ENCODE assay signal across 15 mouse cellular contexts in the genomic region with DNA sequence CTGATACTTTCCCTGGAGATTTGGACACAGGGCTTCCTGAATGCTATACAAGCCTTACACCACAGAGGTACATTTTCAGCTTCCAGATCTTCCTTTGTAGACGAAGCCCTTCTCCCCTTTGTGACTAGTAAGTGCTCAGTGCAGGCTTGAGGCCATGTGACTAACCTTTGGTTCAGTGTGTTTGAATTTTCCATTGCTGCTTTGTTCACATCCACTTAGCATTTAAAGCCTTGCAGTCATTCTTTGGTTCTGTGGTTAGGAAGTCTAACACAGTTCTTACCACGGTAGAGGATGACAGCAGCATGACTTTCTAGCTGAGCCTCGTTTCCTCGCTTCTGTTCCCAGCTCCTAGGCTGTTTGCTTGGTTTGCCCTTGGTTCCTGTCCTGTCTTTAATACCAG. TPM values are rescaled to one million over a fixed set of nuclear protein-coding genes. Genes with fewer than 3 reads are reported as not detected.
DNase-seq lines count a peak whose midpoint lies in the region; ATAC-seq lines count a peak whose summit lies in the region.
"Had no signal": no experiment of that assay in that cellular context is flagged by ENCODE, and none has a peak within 500 bp of the region (broad histone marks: within the 10 kb centered on the region; RNA-seq: fewer than 3 reads in every experiment).

No protein-coding gene starts in this region.

- 57% methylated on average over 4 of the region's 4 CpGs for WGBS in heart, embryonic 14.5 days
- 69% methylated on average over 4 of the region's 4 CpGs for WGBS in neural tube, embryonic 15.5 days

- no peaks in the 10 kb centered on the region for H3K36me3 ChIP-seq in heart, embryonic 14.5 days (ENCODE audit: control insufficient read depth, insufficient read depth, low read length)
- H3K36me3 ChIP-seq in neural tube, embryonic 15.5 days, result no peaks in the 10 kb centered on the region
- H3K36me3 ChIP-seq: forebrain, embryonic 15.5 days; kidney, embryonic 15.5 days had no signal

- H3K27ac ChIP-seq in heart, embryonic 14.5 days (replicated peaks in 1 of 2; ENCODE audit: control insufficient read depth in 1 of 2, insufficient read depth in 1 of 2, low read depth in 2 of 2, low read length in 2 of 2), result peak overlapping the region; percentile 48 to 59; a peak in 3 of 4 replicates
- H3K27ac ChIP-seq in neural tube, embryonic 15.5 days (replicated peaks), result no peak overlapping the region; the same call in 1 of the 2 replicates
- H3K27ac ChIP-seq: embryonic facial prominence, embryonic 13.5 days; forebrain, embryonic 15.5 days; kidney, embryonic 15.5 days; liver, embryonic 13.5 days; midbrain, embryonic 12.5 days had no signal

- peak overlapping the region; percentile 38; the same call in 1 of the 2 replicates for H3K9ac ChIP-seq in heart, embryonic 14.5 days (ENCODE audit: low read length)
- no peak overlapping the region for H3K9ac ChIP-seq in neural tube, embryonic 15.5 days (replicated peaks)
- H3K9ac ChIP-seq: embryonic facial prominence, embryonic 13.5 days; forebrain, embryonic 15.5 days; kidney, embryonic 15.5 days; liver, embryonic 13.5 days; midbrain, embryonic 12.5 days had no signal

- H3K4me3 ChIP-seq in heart, embryonic 14.5 days (ENCODE audit: control insufficient read depth in 1 of 2, insufficient read depth in 1 of 2, low read depth in 1 of 2, low read length in 2 of 2), result no peak overlapping the region
- no peak overlapping the region for H3K4me3 ChIP-seq in neural tube, embryonic 15.5 days (replicated peaks)
- H3K4me3 ChIP-seq: embryonic facial prominence, embryonic 13.5 days; forebrain, embryonic 15.5 days; kidney, embryonic 15.5 days; liver, embryonic 13.5 days; midbrain, embryonic 12.5 days had no signal

- H3K4me1 ChIP-seq in heart, embryonic 14.5 days (ENCODE audit: control insufficient read depth in 2 of 2, insufficient read depth in 2 of 2, low read length in 2 of 2), result peaks cover 18 to 51% of the 10 kb centered on the region in 2 experiments
- H3K4me1 ChIP-seq in neural tube, embryonic 15.5 days, result peaks cover 47% of the 10 kb centered on the region

- no peak for ATAC-seq in heart, embryonic 14.5 days (ENCODE audit: insufficient number of reproducible peaks, insufficient read depth, low FRiP score, low read depth)
- peak; percentile 68 for ATAC-seq in inflammation-experienced regulatory T-cells, adult 6 months
- ATAC-seq in neural tube, embryonic 15.5 days (ENCODE audit: low FRiP score), result no peak
- ATAC-seq: forebrain, embryonic 15.5 days had no signal

- H3K9me3 ChIP-seq in heart, embryonic 14.5 days (ENCODE audit: control insufficient read depth, low read length), result no peaks in the 10 kb centered on the region
- no peaks in the 10 kb centered on the region for H3K9me3 ChIP-seq in neural tube, embryonic 15.5 days (replicated peaks)
- H3K9me3 ChIP-seq: embryonic facial prominence, embryonic 13.5 days; forebrain, embryonic 15.5 days; kidney, embryonic 15.5 days; liver, embryonic 13.5 days; midbrain, embryonic 12.5 days had no signal

- no peak for DNase-seq in heart, adult 9 months (ENCODE audit: low spot score in 2 of 2)
- DNase-seq in 3T3-L1 (ENCODE audit: low read depth, low spot score), result peak; percentile 32
- DNase-seq in CD4-positive, CD25-positive, alpha-beta regulatory T cell, adult 2 months (ENCODE audit: low read depth, low spot score), result peak; percentile 63
- no peak for DNase-seq in right cerebral cortex, adult 2 months (ENCODE audit: low spot score in 2 of 2)
- DNase-seq: adrenal gland, postnatal 14 days; cerebellum, postnatal 36 days; heart, postnatal 10 days; liver, embryonic 13.5 days had no signal

- H3K4me2 ChIP-seq in heart, embryonic 14.5 days (ENCODE audit: low read length), result no peak overlapping the region
- no peak overlapping the region for H3K4me2 ChIP-seq in neural tube, embryonic 15.5 days
- H3K4me2 ChIP-seq: embryonic facial prominence, embryonic 13.5 days; forebrain, embryonic 15.5 days; kidney, embryonic 15.5 days; liver, embryonic 13.5 days; midbrain, embryonic 12.5 days had no signal

- H3K27me3 ChIP-seq in heart, embryonic 14.5 days (ENCODE audit: control insufficient read depth, insufficient read depth, low read length), result no peaks in the 10 kb centered on the region
- no peaks in the 10 kb centered on the region for H3K27me3 ChIP-seq in neural tube, embryonic 15.5 days (replicated peaks)
- H3K27me3 ChIP-seq: embryonic facial prominence, embryonic 13.5 days; forebrain, embryonic 15.5 days; kidney, embryonic 15.5 days; liver, embryonic 13.5 days; midbrain, embryonic 12.5 days had no signal

RNA-seq across cellular contexts. Expression of a gene that starts 44.4 kb away (rescaled TPM):
- polyA plus RNA-seq in heart, embryonic 14.5 days (2014; fragmentation: Nextera tagmentation; extraction: Ambion mirVana), result 13.4 and 18.5 TPM in 2 replicates
- 10 to 100 TPM in 2 of 3 experiments, 1 to 10 TPM in 1; 9.0 to 23.5 (median 20.5) TPM for polyA plus RNA-seq in inflammation-experienced regulatory T-cells, adult 6 months (2017; shearing (Covaris generic))
- polyA plus RNA-seq in neural tube, embryonic 15.5 days (2015; fragmentation: Nextera tagmentation; extraction: Ambion mirVana), result 16.1 and 18.8 TPM in 2 replicates

Comparison
In these comparisons a context has a peak if more than half of its experiments do, and no peak if none do; other contexts are left out.
1. DNase-seq: peak in 3T3-L1 (single experiment) and CD4-positive, CD25-positive, alpha-beta regulatory T cell, adult 2 months (single experiment); none in heart, adult 9 months (0 of 2) and right cerebral cortex, adult 2 months (0 of 2).